Mouse (Mus musculus): Measurements from ENCODE around the gene Ctbp2. TPM values are rescaled to one million over a fixed set of nuclear protein-coding genes. Genes with fewer than 3 reads are reported as not detected.

Gene Ctbp2
- polyA plus RNA-seq, 1 experiment: 11.8 TPM

- H3K4me1 ChIP-seq (ENCODE audit: control insufficient read depth, insufficient read depth, insufficient read length): no peaks in the 10 kb centered on the region
- TF ChIP-seq POLR2A (IDR thresholded peaks at IDR 0.05; ENCODE audit: low read depth, low read length) (no peak), CTCF (IDR thresholded peaks at IDR 0.05; ENCODE audit: extremely low read depth, insufficient read depth, insufficient read length, insufficient replicate concordance) (no peak)
- H3K27ac ChIP-seq (ENCODE audit: insufficient read depth, low read length): no peak overlapping the region
- H3K36me3 ChIP-seq (ENCODE audit: control insufficient read depth, insufficient read depth, low read length): no peaks in the 10 kb centered on the region
- H3K27me3 ChIP-seq (ENCODE audit: control insufficient read depth, insufficient read depth, low read length): no peaks in the 10 kb centered on the region
- WGBS: 94% methylated on average over 2 of the region's 2 CpGs
- H3K4me3 ChIP-seq (ENCODE audit: extremely low read depth, insufficient read depth, insufficient read length): no peak overlapping the region
- no peak for DNase-seq (ENCODE audit: low read depth in 1 of 2, low spot score in 2 of 2)
Observed at GRCm38 (mm10) chr7:132939118-132939517, 185.0 kb downstream of the Ctbp2 start.

Other genes with a start within 250 kb of the Ctbp2 start
- 3.6 and 4.2 TPM in 2 replicates for gene Zranb1, start 193.2 kb downstream of the Ctbp2 start, polyA plus RNA-seq (2012; rRNA removed)
- gene Fgfr2, start 1.0 kb downstream of the Ctbp2 start, polyA plus RNA-seq (2012; rRNA removed): 1.6 TPM in 2 replicates